Mouse (Mus musculus): ENCODE measurements around the gene Samd4.

- no peak for TF ChIP-seq CTCF (IDR thresholded peaks at IDR 0.05; ENCODE audit: borderline replicate concordance, insufficient read depth, low read length)
- TF ChIP-seq POLR2A (IDR thresholded peaks at IDR 0.05; ENCODE audit: low read depth, low read length) = no peak
These were observed 41.3 kb downstream of the Samd4 start for GRCm38 (mm10) chr14:46923931-46924330.
